Mouse (Mus musculus): ENCODE measurements around the gene Zmiz1. TPM values are rescaled to one million over a fixed set of nuclear protein-coding genes. Genes with fewer than 3 reads are reported as not detected.
A peak's percentile ranks its signal among the peaks of the same experiment; 100 is the strongest.

Zmiz1 gene
- polyA plus RNA-seq, 1 experiment from 2014 or later = 70.0 TPM

Small RNA genes lying within 50 kb of the gene (microRNA-seq; reads per million reads assigned to microRNA genes)
- gene Mir3075 = 6.8 reads per million, percentile 26 among the genes with 10 or more reads in this experiment

Other genes starting within 250 kb of the Zmiz1 start
- 29.5 and 31.8 TPM in 2 replicates for gene Ppif, start 235.0 kb downstream of the Zmiz1 start, polyA plus RNA-seq (2014; fragmentation: Nextera tagmentation; extraction: Ambion mirVana)